Mouse (Mus musculus): ENCODE results near the gene Usp40.

The Usp40 gene

DNA sequence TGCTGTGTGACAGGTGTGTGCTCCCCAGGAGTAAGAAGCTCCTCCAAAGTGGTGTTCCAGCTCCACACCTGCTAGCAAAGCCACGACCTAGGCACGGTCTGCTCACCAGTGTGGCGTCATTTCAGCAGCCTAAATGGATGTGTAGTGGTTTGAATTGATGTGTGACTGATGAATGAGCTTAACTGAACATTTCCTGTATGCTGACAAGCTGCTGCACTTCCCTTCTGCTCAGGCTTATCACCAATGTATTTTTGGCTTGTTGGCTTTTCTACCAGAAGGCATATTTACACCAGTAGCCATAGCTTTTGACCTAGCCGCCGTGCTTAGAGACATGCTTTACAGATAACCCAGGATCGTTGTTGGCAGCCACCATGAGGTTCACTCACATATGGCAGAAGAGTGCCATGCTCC, 60.7 kb downstream of the Usp40 start:
- no peak for DNase-seq (ENCODE audit: low spot score)

DNA sequence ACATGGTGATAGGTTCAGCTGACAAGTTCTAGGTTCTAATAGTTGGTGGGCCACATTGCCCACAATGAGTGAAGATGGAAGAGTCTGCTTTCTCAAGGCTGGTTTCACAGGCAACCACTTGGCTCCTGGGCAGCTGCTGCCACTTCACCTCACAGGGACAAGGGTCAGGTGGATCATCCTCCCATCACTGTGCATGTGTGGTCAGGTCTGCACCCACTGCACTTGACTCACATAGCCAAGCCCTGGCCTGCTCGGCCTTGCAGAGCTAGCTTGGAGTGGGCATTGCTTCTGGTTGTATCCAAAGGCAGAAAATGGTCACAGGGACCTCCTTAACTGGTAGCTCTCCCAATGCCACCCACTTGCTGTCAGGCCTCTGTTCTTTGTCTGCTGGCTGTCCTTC, 66.6 kb downstream of the Usp40 start:
- no peak for DNase-seq (ENCODE audit: low spot score)

DNA sequence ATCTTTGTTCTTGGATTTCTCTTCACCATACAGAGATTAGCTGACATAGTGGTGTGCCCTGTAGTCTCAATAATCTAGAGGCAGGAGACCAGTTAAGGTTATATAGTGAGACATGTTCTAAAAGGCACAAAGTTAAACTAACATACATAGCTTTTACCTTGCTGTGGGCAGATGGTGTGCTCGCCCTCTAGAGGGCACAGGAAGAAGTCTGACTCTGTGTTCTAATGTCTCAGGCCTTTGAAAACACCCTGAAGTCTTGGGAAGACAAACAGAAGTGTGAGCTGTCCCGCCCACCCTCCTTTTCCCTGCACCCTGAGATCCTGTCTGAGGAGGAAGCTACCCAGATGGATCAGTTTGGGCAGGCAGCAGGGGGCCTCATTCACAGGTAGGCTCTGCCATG, 71.8 kb downstream of the Usp40 start:
- DNase-seq (ENCODE audit: low spot score) = no peak

DNA sequence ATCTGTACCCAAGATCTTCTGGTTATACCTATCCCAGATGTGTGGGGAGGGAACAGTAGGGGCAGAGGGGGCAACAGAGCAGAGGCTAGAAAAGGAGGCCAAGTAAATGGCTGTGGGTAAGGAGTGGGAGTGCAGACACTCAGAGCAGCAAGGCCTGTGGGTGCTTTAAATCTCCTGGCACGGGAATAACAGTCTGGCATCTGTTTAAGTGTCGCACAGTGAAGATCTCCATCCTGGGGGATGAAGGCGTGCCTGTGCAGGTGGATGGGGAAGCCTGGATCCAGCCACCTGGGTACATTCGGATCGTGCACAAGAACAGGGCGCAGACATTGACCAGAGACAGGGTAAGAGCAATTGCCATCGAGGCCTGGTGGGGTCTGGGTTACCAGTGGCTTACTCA, 72.3 kb downstream of the Usp40 start:
- no peak for DNase-seq (ENCODE audit: low spot score)

DNA sequence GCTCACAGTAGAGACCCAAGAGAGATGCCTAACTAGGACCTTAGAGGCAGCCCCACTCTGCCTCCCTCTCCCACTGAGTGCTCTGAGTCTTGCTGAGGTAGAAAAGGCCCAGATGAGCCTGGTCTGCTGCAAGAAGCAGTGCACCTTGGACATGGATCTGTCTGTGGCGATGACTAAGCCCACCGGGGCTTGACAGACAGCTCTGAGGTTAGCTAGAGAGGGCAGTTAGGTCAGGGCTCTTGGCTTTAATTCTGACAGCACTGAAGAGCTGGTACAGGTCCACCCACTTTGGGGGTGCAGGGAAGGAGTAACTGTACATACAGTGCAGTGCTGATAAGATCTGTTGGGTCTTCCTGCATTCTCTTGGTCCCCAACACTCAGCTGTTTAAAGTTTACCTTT, 72.8 kb downstream of the Usp40 start:
- no peak for DNase-seq (ENCODE audit: low spot score)

DNA sequence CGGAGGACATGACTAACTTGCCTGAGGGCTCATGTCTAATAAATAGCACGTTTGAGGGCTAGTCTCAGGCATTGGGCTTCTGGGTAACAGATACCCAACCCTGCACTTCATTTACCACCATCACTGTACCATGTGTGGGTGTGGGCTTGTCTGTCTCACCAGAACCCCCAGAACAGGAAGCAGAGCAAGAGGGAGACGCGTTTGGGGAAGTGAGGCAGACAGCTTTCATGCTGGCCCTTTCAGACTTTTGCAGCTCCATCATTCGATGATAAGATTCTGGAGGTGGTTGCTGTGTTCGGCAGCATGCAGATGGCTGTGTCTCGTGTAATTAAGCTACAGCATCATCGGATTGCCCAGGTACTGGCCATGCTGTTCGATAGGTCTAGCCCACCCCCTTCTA, 73.3 kb downstream of the Usp40 start:
- DNase-seq (ENCODE audit: low spot score) = no peak

DNA sequence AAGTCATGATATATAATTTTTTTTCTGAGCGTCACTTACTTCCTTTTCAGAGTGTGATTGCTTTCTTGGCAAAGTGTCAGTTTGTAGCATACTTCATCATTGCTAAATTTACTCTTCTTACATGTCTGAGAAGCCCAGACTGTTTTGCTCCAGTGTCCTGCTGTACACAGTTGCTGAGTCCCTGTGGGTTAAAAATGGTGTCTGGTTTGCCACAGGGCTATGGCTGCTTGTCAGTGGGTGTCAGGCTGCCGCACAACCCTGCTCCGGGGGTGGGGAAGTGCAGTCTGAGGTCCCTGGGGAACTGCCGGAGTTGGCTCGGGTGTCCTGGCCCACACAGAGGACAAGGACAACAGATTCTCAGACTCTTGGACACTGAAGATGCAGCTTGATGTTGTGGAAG, 75.3 kb downstream of the Usp40 start:
- no peak for DNase-seq (ENCODE audit: low spot score)

DNA sequence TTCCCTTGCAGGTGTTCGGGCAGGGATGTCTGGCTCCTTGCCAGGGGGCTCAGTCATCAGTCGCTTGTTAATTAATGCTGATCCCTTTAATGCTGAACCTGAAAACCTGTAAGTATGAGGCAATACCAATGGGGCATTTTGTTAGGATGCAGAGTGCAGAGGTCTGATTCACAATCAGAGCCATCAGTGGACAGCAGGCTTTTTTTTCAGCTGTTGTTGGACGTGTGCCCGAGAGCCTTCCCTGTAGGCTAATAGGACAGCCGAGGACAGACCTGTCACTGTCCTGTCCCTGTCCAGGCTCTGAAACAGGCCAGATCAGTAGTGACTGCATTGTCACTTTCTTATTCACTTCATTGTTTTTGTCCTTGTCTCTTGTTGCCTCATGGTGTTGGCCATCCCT, 78.6 kb downstream of the Usp40 start:
- no peak for DNase-seq (ENCODE audit: low spot score)

DNA sequence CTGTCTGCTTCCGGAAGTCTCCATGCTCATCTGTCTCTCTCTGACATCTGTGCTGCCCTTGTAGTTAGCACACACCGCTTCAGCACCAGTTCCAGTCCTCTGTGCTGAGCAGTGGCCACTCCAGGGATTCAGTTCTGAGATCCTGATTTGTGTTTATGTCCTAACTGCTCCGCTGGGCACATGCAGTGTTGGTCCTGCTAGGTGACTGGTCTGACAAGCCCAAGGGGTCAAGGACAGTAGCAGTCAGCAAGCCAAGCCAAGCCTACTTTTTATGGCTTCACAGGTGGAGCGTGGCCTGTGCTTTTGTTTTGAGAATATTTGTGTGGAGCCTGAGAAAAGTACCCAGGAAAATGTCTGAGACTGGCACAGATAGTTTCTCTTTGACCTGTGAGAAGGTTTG, 83.5 kb downstream of the Usp40 start:
- DNase-seq (ENCODE audit: low spot score) = no peak

DNA sequence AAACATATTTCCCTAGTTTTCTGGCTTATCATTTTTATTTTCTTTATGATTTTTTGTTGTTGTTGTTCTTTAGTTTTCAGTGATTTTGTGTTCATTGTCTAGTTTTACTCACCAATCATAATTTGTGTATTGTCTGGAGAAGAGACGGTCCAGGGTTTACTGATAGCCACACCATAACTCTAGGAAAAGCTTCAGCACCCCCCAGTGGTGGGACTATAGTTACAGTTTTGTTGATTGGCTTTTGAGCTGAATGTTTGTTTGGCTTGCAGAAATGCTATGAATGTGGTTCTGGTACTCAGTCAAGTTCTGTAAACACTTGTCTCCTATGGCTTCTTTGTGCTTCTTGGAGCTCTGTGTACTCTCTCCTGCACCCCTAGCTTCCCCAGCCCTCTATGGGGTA, 85.7 kb downstream of the Usp40 start:
- DNase-seq (ENCODE audit: low spot score) = peak; percentile 25

DNA sequence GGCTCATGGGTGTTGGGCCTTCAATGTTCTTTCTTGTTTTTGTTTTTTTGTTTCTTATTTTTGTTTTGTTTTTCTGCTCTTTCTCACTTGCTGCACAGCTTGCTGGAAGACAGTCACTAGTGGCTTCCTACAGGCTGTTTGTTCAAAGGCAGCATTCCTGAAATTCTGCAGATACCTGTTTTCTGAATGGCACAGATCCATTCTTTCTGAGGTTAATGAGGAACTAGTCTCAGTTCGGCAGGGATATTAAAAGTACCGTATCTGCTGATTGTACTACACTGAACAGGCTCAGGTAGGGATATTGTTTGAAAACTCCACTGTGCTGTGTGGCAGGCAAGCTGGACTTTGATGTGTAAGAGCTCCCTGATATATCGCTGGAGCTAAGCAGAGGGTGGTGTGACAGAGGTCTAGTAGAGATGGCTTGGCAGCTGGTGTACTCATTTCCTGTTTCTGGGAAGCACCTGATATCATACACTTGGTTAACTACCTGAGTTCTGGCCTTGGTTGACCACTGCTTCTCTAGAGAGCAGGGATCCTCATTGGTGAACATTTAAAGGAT, 88.2 kb downstream of the Usp40 start:
- DNase-seq (ENCODE audit: low spot score) = no peak

DNA sequence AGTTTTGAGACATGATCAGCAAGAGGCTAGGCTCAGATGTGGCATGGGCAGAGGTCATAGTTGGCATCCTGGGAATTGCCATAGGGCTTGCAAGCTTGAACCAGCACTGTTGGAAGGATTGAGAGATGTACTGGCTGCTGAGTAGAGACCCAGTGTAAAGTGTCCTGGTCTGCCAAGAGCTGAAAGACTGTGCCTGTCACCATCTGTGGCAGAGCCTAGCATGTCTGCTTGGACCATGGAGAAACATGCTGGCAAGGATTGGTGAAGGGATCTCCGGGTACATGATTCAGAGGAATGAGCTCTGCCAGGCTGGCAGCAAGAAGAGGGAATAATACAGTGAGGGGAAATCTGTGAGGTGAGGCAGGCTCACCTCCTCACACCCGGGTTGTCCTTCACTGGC, 90.3 kb downstream of the Usp40 start:
- DNase-seq (ENCODE audit: low spot score) = no peak

DNA sequence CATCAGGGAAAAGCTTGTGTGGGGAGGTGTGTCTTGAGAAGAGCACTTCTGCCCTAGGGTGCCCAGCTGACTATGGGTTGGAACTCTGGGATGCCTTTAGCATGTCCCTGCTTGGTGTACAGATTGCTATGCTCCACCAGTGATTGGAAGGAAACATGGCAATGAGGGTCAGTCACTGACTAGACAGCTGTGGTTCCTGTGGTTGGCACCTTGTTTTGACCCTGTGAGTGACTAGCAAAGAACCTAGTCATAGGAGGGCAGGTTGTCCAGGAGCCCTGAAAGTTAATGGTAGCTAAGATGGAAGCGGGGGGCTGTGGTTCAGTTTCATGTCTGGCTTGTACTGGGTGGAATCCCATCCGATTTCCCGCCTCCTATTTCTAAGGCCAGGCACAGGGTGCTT, 91.0 kb downstream of the Usp40 start:
- no peak for DNase-seq (ENCODE audit: low spot score)

DNA sequence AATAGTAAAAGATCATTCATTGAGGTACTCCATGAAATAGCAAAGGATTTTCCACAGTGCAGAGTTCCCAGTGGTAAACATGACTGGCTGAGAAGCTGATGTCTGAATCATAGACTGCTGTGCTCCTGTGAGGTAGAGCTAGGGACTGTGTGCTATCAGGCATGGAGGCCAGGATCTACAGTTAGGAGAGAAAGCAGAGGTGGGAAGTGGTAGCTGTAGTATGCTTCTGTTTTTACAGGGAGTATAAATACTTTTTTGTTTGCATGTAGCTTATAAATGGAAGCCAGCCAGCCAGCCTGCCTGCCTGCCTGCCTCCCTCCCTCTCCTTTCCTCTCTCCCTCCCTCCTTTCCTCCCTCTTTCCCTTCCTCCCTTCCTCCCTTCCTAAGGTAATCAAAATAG, 95.0 kb downstream of the Usp40 start:
- no peak for DNase-seq (ENCODE audit: low spot score)

DNA sequence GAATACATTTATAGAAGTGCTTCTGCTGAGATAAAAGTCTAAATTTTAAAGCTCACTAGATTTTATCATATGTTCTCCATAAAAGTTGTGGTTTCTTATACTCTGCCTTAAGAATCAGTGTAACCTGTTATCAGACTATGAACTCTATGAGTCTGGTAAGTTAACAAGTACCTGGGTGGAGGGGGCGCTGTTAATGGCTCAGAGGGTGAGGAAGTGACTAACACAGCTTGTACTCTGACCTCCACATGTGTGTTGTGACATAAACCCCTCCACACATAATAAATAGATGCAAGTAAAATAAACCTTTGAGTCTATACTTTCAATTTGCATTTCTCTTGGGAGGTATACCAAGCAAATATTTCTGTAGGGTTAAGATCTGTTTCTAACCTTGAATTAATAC, 97.9 kb downstream of the Usp40 start:
- DNase-seq (ENCODE audit: low spot score) = no peak

DNA sequence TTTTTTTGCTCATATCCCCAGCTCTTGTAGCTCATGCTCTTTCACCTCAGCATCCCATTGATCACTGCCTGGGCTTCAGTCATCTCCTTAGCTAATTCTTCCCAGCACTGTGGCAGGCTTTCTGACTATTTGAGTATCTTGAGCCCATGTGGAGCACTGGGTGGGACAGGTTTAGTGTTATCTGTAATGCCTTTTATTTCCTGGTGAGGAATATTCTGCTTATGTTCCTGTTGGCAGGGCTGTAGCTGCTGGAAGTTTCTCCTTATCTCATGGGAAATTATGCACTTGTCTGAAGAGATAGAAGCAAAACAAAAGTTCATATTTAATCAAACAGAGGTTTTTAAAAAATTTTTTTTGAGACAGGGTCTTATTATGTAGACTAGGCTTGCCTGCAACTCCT, 98.8 kb downstream of the Usp40 start:
- no peak for DNase-seq (ENCODE audit: low spot score)

DNA sequence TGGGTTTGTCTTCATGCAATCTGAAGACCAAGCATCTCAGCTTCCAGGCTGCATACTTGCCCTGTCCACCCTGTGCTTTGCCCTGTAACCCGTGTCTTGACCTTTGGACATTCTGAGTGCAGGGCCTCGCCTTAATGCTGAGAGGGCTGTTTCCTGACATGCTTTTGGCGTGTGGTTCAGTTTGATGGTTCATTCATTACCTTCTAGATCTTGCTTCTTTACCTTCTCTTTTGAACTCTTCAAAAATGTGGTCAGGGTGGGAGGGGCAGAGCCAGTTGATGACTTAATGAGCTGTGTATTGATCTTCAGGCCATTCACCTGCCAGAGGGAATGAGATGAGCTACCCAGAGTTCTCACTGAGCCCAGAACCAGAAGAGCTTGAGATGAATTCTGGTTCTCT, 99.6 kb downstream of the Usp40 start:
- no peak for DNase-seq (ENCODE audit: low spot score)

DNA sequence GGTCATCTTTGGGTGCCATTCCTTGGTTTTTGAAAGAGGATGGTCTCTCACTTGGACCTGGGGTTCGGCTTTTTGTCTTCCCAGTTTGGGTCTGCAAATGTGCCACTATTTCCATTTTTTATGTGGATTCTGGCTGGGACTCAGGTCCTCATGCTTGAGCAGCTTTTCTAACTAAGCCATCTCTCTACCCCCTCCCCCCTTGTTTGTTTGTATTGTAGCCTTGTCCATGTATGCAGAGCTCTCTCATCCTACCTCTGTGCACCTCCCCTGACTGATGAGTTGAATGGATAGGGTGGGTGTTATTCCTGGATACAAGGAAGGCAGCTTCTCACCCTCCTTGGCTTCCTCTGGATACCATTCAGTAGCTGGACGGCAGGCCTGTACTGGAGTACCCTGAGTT, 100.3 kb downstream of the Usp40 start:
- DNase-seq (ENCODE audit: low spot score) = no peak

DNA sequence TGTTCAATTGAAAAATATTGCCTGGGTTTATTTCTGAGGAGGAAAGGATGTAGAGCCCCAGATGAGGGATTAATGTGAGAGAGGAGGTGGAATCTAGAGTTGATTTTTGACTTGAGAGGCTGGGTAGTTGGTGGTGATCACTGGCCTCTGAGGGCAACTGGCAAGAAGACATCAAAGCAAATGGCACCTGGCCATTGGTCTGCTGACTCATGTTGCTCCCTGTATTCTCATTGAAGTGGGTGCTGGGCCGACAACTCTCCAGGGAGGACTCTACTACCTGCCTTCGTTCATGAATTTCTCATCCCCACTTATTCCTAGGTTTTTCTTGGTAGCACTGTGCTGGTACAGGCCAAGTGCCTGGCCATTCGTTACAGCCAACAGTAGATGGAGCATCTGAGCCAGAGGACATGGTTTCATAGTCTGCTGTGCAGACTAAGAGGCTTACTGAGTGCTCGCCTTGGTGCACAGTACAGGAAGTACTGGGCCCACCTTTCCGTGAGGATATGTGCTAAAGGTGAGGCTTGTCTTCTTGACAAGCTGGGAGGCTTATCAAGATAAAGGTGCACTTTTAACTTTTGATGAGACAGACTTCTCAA, 101.9 kb downstream of the Usp40 start:
- DNase-seq (ENCODE audit: low spot score) = no peak

DNA sequence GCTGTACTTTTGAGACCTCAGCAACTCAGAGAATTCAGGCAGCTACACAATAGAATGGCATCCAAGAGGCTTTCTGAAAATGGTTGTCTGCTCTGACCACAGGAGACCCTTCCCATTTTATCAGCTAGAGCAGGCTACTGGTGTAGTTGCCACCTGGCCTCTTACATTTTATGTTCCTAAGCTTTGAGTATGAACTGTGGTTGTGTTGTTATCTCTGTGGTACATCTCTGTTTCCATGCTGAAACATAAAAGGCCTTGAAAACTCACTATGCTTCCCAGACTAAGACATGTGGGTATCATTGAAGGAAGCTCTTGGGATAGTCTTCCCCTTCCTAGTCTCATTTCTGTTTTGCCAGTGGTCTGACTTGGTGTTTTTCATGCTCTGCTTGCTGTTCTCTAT, 106.2 kb downstream of the Usp40 start:
- no peak for DNase-seq (ENCODE audit: low spot score)

DNA sequence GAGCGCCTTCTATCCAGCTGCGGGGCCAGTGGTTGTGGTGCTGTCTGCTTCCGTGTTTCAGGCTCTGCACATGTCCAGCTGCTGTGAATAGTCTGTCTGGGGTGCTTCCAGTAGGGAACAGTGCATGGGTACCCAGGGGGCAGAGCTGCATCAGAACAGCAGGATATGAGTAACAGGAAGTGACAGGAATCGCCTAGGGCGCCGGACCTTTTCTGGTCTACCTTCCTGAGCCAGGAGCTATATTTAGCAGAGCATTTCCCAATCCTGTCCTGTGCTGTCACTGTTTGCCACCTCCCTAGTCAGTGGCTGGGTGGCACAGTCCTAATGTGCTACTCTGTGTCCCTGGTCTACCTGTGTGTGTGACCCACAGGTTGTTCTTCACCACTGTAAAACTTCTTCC, 107.4 kb downstream of the Usp40 start:
- DNase-seq (ENCODE audit: low spot score) = no peak

DNA sequence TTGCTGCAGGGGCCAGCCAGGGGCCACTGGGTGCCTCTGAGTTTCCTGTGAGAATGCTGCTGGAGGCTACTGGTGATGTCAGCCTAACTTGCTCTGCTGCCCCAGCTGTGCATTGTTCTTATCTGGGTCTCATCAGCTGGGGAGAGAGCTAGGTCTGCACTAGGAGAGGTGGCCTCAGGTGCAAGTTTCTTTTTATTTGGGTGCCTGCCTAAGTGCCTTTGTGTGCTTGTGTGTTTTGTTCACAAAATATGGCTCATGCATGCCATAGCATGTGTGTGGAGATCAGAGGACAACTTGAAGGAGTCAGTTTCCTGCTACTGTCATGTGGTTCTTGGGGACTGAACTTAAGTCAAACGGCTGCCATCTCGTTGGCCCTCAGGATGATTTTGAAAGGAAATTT, 108.7 kb downstream of the Usp40 start:
- DNase-seq (ENCODE audit: low spot score) = no peak

DNA sequence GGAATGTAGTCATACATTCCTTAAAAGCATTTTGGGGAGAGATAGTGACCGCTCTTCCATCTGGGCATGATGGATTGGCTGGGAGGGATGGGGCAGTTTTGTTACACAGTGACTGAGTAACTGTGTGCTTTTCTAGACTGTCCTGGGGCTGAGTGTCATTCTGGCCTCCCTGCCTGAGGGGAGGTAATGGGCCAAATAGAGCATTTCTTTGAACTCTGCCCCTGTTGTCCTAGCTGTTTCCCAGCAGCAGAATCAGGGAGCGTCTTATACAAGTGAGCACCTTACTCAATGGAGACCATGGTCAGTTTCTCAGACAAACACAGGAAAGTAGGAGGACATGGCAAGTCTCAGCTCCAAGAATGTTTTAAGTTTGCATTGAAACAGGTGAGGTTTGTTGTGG, 111.4 kb downstream of the Usp40 start:
- DNase-seq (ENCODE audit: low spot score) = no peak

Measured in ovary, postnatal 14 days (tissue).